Mouse (Mus musculus) liver, adult 2 months (tissue): ENCODE data around the gene Foxp1. TPM values are rescaled to one million over a fixed set of nuclear protein-coding genes. Genes with fewer than 3 reads are reported as not detected.

Experiments used
- DNase-seq: peaks from one replicate; pipeline ENCODE4 v3.0.0-alpha.2; 2011; ENCODE audit warnings: low read depth, low spot score; ENCODE audit errors: extremely low read depth
- H3K27ac ChIP-seq: fragments of 200-500 bp; replicated peaks from 2 replicates; pipeline ENCODE4 v1.5.1; 2012; ENCODE audit warnings: low read depth, mild to moderate bottlenecking, control low read depth, inconsistent platforms, low read length; ENCODE audit not compliant: insufficient read depth
- H3K27me3 ChIP-seq: fragments of 200-500 bp; 2 replicates; pipeline ENCODE4 v1.6.1; 2012; ENCODE audit warnings: mild to moderate bottlenecking, moderate library complexity, low read length, inconsistent platforms; ENCODE audit not compliant: control insufficient read depth, insufficient read depth
- H3K36me3 ChIP-seq: fragments of 200-500 bp; 2 replicates; pipeline ENCODE4 v1.6.1; 2012; ENCODE audit warnings: low read length, inconsistent platforms; ENCODE audit not compliant: control insufficient read depth, insufficient read depth
- H3K4me1 ChIP-seq: fragments of 200-500 bp; 2 replicates; pipeline ENCODE4 v1.6.1; 2011; ENCODE audit warnings: low read length; ENCODE audit not compliant: control insufficient read depth, insufficient read depth
- H3K4me3 ChIP-seq: fragments of 200-500 bp; 2 replicates; pipeline ENCODE4 v1.5.1; 2011; ENCODE audit warnings: low read depth, mild to moderate bottlenecking, control low read depth, low read length, moderate library complexity; ENCODE audit not compliant: insufficient read depth
- H3K79me2 ChIP-seq: fragments of 200-500 bp; 2 replicates; pipeline ENCODE4 v1.6.1; 2012; ENCODE audit warnings: inconsistent platforms, mild to moderate bottlenecking, low read length, moderate library complexity; ENCODE audit not compliant: control insufficient read depth, insufficient read depth
- H3K9ac ChIP-seq: fragments of 200-500 bp; 2 replicates; pipeline ENCODE4 v1.6.1; 2012; ENCODE audit warnings: low read depth, mild to moderate bottlenecking, control low read depth, inconsistent platforms, low read length
- CTCF ChIP-seq: fragments of 200-500 bp; IDR thresholded peaks from 2 replicates; pipeline ENCODE4 v1.5.1; 2011; ENCODE audit warnings: low read depth, low read length, control low read depth
- POLR2A ChIP-seq: fragments of 200-500 bp; IDR thresholded peaks from 2 replicates; pipeline ENCODE4 v1.6.1; 2011; ENCODE audit warnings: low read length, control low read depth; ENCODE audit not compliant: insufficient read depth; ENCODE audit errors: extremely low read depth
- WGBS: fragments of 180-500 bp; shearing (Covaris S2); methylation state at CpG from one replicate; pipeline ENCODE4 v1.1.7; 2018; 5-methylcytosine and 5-hydroxymethylcytosine counted together
- polyA plus RNA-seq: library from polyadenylated mRNA; depleted of rRNA; stranded (reverse); fragments of >200 nt; gene quantifications from 2 replicates; pipeline ENCODE4 v1.2.3, GENCODE M21; 2012
- total RNA-seq: library from RNA; depleted of rRNA; stranded (reverse); fragments of >200 nt; gene quantifications from 2 replicates; pipeline ENCODE4 v1.2.3, GENCODE M21; 2014

Gene Foxp1
- total and polyA plus RNA-seq, 2 experiments = 22.7 to 24.8 TPM

DNA sequence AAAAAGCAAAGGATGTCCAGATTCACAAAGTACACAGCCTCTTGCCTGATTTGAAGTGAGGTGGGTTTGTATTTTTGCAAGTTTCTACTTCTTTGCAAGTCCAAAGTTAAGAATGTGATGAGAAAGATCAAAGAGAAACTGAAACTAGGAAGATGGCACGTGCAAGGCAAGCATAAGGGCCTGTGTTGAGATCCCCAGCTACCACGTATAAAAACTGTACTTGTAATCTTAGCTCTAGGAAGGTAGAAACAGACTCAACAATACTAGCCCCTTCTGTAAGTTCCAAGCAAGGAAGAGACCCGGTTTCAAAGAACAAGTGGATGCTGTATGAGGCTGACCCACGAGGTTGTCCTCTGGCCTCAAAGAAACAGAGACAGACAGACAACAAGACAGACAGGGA, 90.6 kb downstream of the Foxp1 start:
- TF ChIP-seq CTCF (no peak), POLR2A (no peak)
- H3K27me3 ChIP-seq = no peaks in the 10 kb centered on the region
- no peak overlapping the region for H3K4me3 ChIP-seq
- H3K79me2 ChIP-seq = peaks cover 8% of the 10 kb centered on the region; the same call in 1 of the 2 replicates
- H3K9ac ChIP-seq = no peak overlapping the region
- H3K27ac ChIP-seq = no peak overlapping the region
- H3K4me1 ChIP-seq = no peaks in the 10 kb centered on the region
- no peak for DNase-seq
- H3K36me3 ChIP-seq = peaks cover 22% of the 10 kb centered on the region; the same call in 1 of the 2 replicates
- WGBS = 72% methylated on average over 4 of the region's 4 CpGs

DNA sequence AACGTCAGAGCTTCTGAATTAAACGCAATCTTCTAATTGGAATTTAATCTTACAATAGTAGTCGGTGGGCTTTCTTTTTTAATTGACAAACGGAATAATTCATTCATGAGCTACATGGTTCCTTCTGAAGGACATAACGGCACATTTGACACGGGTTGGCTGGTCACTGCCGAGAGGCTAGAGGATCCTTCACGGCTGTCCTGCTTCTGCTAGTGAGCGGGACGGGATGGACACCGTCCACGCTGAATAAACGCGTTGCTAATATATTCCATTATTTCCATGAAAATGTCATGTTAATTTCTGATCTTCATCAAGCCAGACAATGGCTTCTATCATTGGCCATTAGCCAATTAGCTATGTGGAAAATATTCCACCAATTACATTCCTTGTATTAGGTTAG, 92.0 kb downstream of the Foxp1 start:
- no peak for DNase-seq
- no peaks in the 10 kb centered on the region for H3K27me3 ChIP-seq
- H3K4me3 ChIP-seq = no peak overlapping the region
- peaks cover 22% of the 10 kb centered on the region; the same call in 1 of the 2 replicates for H3K36me3 ChIP-seq
- TF ChIP-seq POLR2A = no peak
- TF ChIP-seq CTCF = no peak
- no peaks in the 10 kb centered on the region for H3K4me1 ChIP-seq
- H3K27ac ChIP-seq = no peak overlapping the region
- peaks cover 8% of the 10 kb centered on the region; the same call in 1 of the 2 replicates for H3K79me2 ChIP-seq
- no peak overlapping the region for H3K9ac ChIP-seq
- 96% methylated on average over 14 of the region's 14 CpGs for WGBS

GRCm38 (mm10) chr6:99429378-99430131, 93.0 kb downstream of the Foxp1 start:
- no peak for DNase-seq
- peaks cover 8% of the 10 kb centered on the region; the same call in 1 of the 2 replicates for H3K79me2 ChIP-seq
- H3K9ac ChIP-seq = no peak overlapping the region
- H3K36me3 ChIP-seq = peaks cover 15% of the 10 kb centered on the region; the same call in 1 of the 2 replicates
- no peaks in the 10 kb centered on the region for H3K4me1 ChIP-seq
- no peak overlapping the region for H3K27ac ChIP-seq
- WGBS = 90% methylated on average over 16 of the region's 16 CpGs
- no peaks in the 10 kb centered on the region for H3K27me3 ChIP-seq
- TF ChIP-seq CTCF (no peak), POLR2A (no peak)
- no peak overlapping the region for H3K4me3 ChIP-seq

GRCm38 (mm10) chr6:99428961-99429360, 93.6 kb downstream of the Foxp1 start:
- DNase-seq = no peak
- no peak overlapping the region for H3K4me3 ChIP-seq
- no peak overlapping the region for H3K27ac ChIP-seq
- peaks cover 8% of the 10 kb centered on the region; the same call in 1 of the 2 replicates for H3K79me2 ChIP-seq
- TF ChIP-seq CTCF (no peak), POLR2A (no peak)
- H3K9ac ChIP-seq = no peak overlapping the region
- H3K27me3 ChIP-seq = no peaks in the 10 kb centered on the region
- H3K36me3 ChIP-seq = peaks cover 9% of the 10 kb centered on the region; the same call in 1 of the 2 replicates
- WGBS = 89% methylated on average over 2 of the region's 2 CpGs
- no peaks in the 10 kb centered on the region for H3K4me1 ChIP-seq

DNA sequence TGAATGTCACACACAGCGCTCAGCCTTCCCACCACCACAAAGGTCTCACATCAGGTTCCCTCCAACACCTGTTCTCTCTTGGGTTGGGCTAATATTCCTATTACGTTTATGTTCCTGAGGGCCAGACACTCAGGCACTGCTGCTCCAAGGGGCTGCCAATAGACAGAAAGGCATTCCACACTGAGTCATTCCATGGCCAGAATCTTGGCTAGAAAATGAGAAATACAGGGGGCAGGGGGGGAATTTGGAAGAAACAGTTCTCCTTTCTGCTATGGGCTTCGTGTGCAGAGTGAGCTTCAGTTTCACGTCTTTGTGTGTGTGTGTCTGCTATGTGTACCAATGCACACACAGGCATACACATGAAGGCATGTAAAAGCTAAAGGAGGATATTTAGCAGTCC, 95.2 kb downstream of the Foxp1 start:
- DNase-seq = no peak
- Histone ChIP-seq H3K4me3 (no peak overlapping the region), H3K36me3 (peaks cover 5% of the 10 kb centered on the region; the same call in 1 of the 2 replicates), H3K79me2 (peaks cover 8% of the 10 kb centered on the region; the same call in 1 of the 2 replicates), H3K4me1 (no peaks in the 10 kb centered on the region), H3K9ac (no peak overlapping the region), H3K27me3 (no peaks in the 10 kb centered on the region), H3K27ac (no peak overlapping the region)
- WGBS = 92% methylated on average over 4 of the region's 4 CpGs
- TF ChIP-seq POLR2A (no peak), CTCF (no peak)

DNA sequence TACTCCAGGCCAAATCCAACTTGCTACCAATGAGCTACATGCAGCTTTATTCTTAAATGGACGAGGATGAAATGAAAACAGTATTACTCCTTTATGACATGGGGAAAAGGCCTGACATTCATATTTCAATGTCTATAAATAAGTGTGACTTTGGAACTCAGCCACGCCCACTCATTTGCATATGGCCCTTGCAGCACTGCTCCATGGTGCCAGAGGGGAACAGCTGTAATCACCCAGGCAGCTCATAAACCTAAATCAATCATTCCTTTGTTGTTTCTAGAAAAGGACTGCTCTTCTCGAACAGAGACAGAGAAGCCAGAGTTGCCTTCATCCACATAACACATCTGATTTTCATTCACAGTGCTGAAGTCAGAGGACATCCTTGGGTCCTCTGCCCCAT, 97.5 kb downstream of the Foxp1 start:
- TF ChIP-seq CTCF (no peak), POLR2A (no peak)
- no peak for DNase-seq
- Histone ChIP-seq H3K9ac (no peak overlapping the region), H3K27me3 (no peaks in the 10 kb centered on the region), H3K36me3 (peaks cover 2% of the 10 kb centered on the region; the same call in 1 of the 2 replicates), H3K4me1 (no peaks in the 10 kb centered on the region), H3K79me2 (peaks cover 11% of the 10 kb centered on the region; the same call in 1 of the 2 replicates), H3K27ac (no peak overlapping the region), H3K4me3 (no peak overlapping the region)
- 86% methylated on average over 3 of the region's 3 CpGs for WGBS
